Mouse (Mus musculus) G1E (cell line): ENCODE measurements at regions not wholly inside any gene's neighbourhood (a gene's known extent, or its start where the extent isn't known, plus 50 kb on each side); places are given as distances from the start of the nearest gene placed in this dataset.

Source experiments
- CTCF ChIP-seq: IDR thresholded peaks from 2 replicates; pipeline ENCODE4 v1.5.1; 2012; ENCODE audit warnings: low read depth, low read length, inconsistent platforms, mixed read lengths
- GATA1 ChIP-seq: IDR thresholded peaks from 2 replicates; pipeline ENCODE4 v1.6.1; 2012; ENCODE audit warnings: borderline replicate concordance, low read length, inconsistent platforms, mixed read lengths

DNA sequence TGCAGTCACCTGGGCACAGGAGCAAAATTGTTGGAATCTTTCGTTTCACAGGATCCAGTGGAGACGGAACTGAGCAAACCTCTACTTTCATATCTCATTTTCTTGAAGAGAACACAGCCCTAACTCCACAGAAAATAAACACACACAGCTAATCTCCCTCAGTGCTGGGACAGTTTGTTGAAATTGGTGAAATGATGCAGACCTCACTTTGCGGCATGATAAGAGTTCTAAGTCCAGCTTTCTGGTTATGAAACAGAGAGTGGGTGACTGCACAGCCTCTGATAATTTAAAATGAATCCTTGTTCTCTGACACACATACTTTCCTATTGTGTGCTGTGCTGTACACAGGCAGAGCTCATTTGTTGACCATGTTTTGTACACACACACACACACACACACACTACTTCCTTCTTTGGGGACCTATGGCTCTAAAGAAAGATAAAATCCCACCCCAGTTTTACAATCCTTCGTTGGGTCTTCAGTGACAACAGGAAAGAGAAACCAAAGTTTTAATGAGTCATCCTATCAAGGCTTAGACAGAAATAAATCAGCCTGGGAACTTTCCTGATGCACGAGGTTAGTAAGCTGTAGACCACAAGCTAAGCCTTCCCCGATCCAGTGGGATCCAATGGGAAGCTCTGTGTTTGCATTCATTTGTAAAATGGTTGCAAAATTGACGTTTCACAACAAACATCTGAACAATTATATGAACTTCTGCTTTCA lies 125.3 kb upstream of the Tbx20 start:
- TF ChIP-seq GATA1 (no peak), CTCF (no peak)
